Comparison of ENCODE assay signal across 16 mouse cellular contexts in the genomic region with DNA sequence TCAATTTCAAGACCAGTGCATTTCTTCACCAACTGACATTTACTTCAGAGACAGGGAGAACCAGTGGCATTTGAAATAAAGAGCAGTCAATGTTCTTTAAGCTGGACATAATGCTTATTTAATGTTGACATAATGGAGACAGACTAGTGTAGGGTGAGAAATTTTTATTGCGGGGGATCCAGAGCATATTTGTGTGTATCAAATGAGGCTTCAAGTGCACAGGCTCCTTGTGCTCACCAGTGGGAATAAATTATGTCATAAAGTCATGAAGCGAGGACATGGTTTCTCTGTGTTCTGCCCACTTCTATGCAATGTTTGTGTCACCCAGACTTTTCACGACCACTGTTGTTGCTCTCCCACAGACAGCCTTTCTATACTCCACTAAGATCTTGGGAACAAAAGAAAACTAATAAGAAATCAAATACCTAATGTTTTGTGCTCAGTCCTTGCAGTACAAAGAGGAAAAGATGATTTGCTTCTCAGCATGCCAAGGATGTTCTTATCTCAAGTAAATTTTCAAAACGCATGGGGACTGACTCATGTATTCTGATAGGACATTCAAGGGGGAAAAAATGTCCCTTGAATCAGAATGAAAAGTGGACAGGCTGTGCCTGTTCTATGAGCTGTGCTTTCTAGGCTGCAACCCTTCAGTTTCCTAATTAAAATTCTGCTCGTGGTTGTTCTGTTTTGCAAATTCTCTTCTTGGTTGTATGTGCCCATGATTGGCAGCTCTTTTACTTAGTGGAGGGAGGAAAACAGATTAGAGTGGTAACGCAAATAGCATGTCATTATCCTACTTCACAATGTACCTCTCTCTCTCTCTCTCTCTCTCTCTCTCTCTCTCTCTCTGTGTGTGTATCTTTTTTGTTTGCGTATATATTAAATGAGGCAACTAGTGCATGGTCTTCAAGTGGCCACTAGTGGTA.
DNase-seq lines count a peak whose midpoint lies in the region; ATAC-seq lines count a peak whose summit lies in the region.
"Had no signal": no experiment of that assay in that cellular context is flagged by ENCODE, and none has a peak within 500 bp of the region (broad histone marks: within the 10 kb centered on the region; RNA-seq: fewer than 3 reads in every experiment).

No protein-coding gene starts in this region.

- WGBS in forebrain, embryonic 12.5 days: 20% methylated on average over 7 of the region's 7 CpGs
- 56% methylated on average over 7 of the region's 7 CpGs for WGBS in hindbrain, embryonic 12.5 days
- WGBS in midbrain, embryonic 15.5 days: 22% methylated on average over 7 of the region's 7 CpGs

- H3K9me3 ChIP-seq in forebrain, embryonic 12.5 days: no peaks in the 10 kb centered on the region
- H3K9me3 ChIP-seq in hindbrain, embryonic 12.5 days (replicated peaks): no peaks in the 10 kb centered on the region
- no peaks in the 10 kb centered on the region for H3K9me3 ChIP-seq in midbrain, embryonic 15.5 days
- H3K9me3 ChIP-seq: heart, embryonic 15.5 days; kidney, embryonic 15.5 days had no signal

- no peaks in the 10 kb centered on the region for H3K27me3 ChIP-seq in forebrain, embryonic 12.5 days
- no peaks in the 10 kb centered on the region for H3K27me3 ChIP-seq in hindbrain, embryonic 12.5 days
- H3K27me3 ChIP-seq in midbrain, embryonic 15.5 days (replicated peaks): no peaks in the 10 kb centered on the region
- H3K27me3 ChIP-seq: heart, embryonic 15.5 days; kidney, embryonic 15.5 days; megakaryocyte, embryonic 14.5 days; Patski had no signal

- H3K27ac ChIP-seq in forebrain, embryonic 12.5 days: peak overlapping the region; percentile 69
- H3K27ac ChIP-seq in hindbrain, embryonic 12.5 days: peak overlapping the region; percentile 55; the same call in 1 of the 2 replicates
- H3K27ac ChIP-seq in midbrain, embryonic 15.5 days: peak overlapping the region; percentile 22
- H3K27ac ChIP-seq: heart, embryonic 15.5 days; kidney, embryonic 15.5 days; left cerebral cortex, adult 2 months had no signal

- peak; percentile 3 to 24 for DNase-seq in left cerebral cortex, postnatal 25 days (ENCODE audit: low spot score in 2 of 2)
- DNase-seq in left cerebral cortex, postnatal 4 days: no peak
- DNase-seq in frontal cortex, postnatal 36 days (ENCODE audit: low spot score in 2 of 2): no peak
- no peak for DNase-seq in ovary, postnatal 36 days (ENCODE audit: low spot score)
- DNase-seq: cerebellum, postnatal 25 days; gastrocnemius, postnatal 25 days had no signal

- peaks cover 12% of the 10 kb centered on the region for H3K4me1 ChIP-seq in forebrain, embryonic 12.5 days
- peaks cover 4% of the 10 kb centered on the region for H3K4me1 ChIP-seq in hindbrain, embryonic 12.5 days
- H3K4me1 ChIP-seq in midbrain, embryonic 15.5 days: peaks cover 5% of the 10 kb centered on the region; the same call in 1 of the 2 replicates
- H3K4me1 ChIP-seq: kidney, embryonic 15.5 days; megakaryocyte, embryonic 14.5 days had no signal

- no peaks in the 10 kb centered on the region for H3K36me3 ChIP-seq in forebrain, embryonic 12.5 days (replicated peaks)
- no peaks in the 10 kb centered on the region for H3K36me3 ChIP-seq in hindbrain, embryonic 12.5 days
- H3K36me3 ChIP-seq in midbrain, embryonic 15.5 days (replicated peaks): no peaks in the 10 kb centered on the region
- H3K36me3 ChIP-seq: heart, embryonic 15.5 days; kidney, embryonic 15.5 days had no signal

- H3K4me3 ChIP-seq in forebrain, embryonic 12.5 days (replicated peaks): no peak overlapping the region
- no peak overlapping the region for H3K4me3 ChIP-seq in hindbrain, embryonic 12.5 days
- H3K4me3 ChIP-seq in midbrain, embryonic 15.5 days: no peak overlapping the region
- H3K4me3 ChIP-seq: heart, embryonic 15.5 days; kidney, embryonic 15.5 days; left cerebral cortex, adult 2 months; megakaryocyte, embryonic 14.5 days had no signal

- peak; percentile 94 for ATAC-seq in forebrain, embryonic 12.5 days (ENCODE audit: low FRiP score)
- ATAC-seq in hindbrain, embryonic 12.5 days (ENCODE audit: low FRiP score): peak; percentile 88
- peak; percentile 91 for ATAC-seq in midbrain, embryonic 15.5 days (replicated peaks)
- ATAC-seq: inflammation-experienced regulatory T-cells, adult 6 months; Patski had no signal

- H3K9ac ChIP-seq in forebrain, embryonic 12.5 days: no peak overlapping the region
- H3K9ac ChIP-seq in hindbrain, embryonic 12.5 days: no peak overlapping the region
- H3K9ac ChIP-seq in midbrain, embryonic 15.5 days: no peak overlapping the region
- H3K9ac ChIP-seq: heart, embryonic 15.5 days; kidney, embryonic 15.5 days had no signal

- intact Hi-C loops in left cerebral cortex, postnatal 25 days (cut with DNase I): no loop called here
- intact Hi-C loops in left cerebral cortex, postnatal 4 days (cut with DNase I): no loop called here

- no peak overlapping the region for H3K4me2 ChIP-seq in forebrain, embryonic 12.5 days
- H3K4me2 ChIP-seq in hindbrain, embryonic 12.5 days (replicated peaks): no peak overlapping the region
- no peak overlapping the region for H3K4me2 ChIP-seq in midbrain, embryonic 15.5 days
- H3K4me2 ChIP-seq: heart, embryonic 15.5 days; kidney, embryonic 15.5 days; liver, embryonic 11.5 days had no signal

Comparison
In these comparisons a context has a peak if more than half of its experiments do, and no peak if none do; other contexts are left out.
1. DNase-seq: peak in left cerebral cortex, postnatal 25 days (2 of 2); none in left cerebral cortex, postnatal 4 days (single experiment), frontal cortex, postnatal 36 days (0 of 2) and ovary, postnatal 36 days (single experiment).
2. Peak in every context shown above with its lines, with median percentiles within 50 percentile points of each other: ATAC-seq and H3K27ac ChIP-seq.